Mouse (Mus musculus) hindbrain, embryonic 14.5 days (tissue): ENCODE results near the gene Laptm5. TPM values are rescaled to one million over a fixed set of nuclear protein-coding genes. Genes with fewer than 3 reads are reported as not detected.

ENCODE experiments used
- ATAC-seq: fragments of 200-750 bp; cut with Nextera tagmentation; 2 replicates; pipeline ENCODE4 v1.8.0; 2017; ENCODE audit warnings: moderate number of reproducible peaks, mild to moderate bottlenecking, moderate TSS enrichment, moderate library complexity; ENCODE audit not compliant: low FRiP score
- DNase-seq: peaks from one replicate; pipeline ENCODE4 v3.0.0-alpha.2; 2015; ENCODE audit warnings: low spot score
- H3K27ac ChIP-seq: fragments of 300-500 bp; sonication (generic); 2 replicates; pipeline ENCODE4 v1.5.1; 2014; ENCODE audit warnings: mild to moderate bottlenecking, moderate library complexity
- H3K27me3 ChIP-seq: fragments of 300-500 bp; sonication (generic); 2 replicates; pipeline ENCODE4 v1.6.1; 2014; ENCODE audit warnings: mild to moderate bottlenecking, low read length, mixed read lengths; ENCODE audit not compliant: control insufficient read depth, insufficient read depth
- H3K36me3 ChIP-seq: fragments of 300-500 bp; sonication (generic); replicated peaks from 2 replicates; pipeline ENCODE4 v1.6.1; 2014; ENCODE audit not compliant: control insufficient read depth, insufficient read depth
- H3K4me1 ChIP-seq: fragments of 300-500 bp; sonication (generic); replicated peaks from 2 replicates; pipeline ENCODE4 v1.6.1; 2014; ENCODE audit warnings: antibody characterized with exemption, low read length, mixed read lengths; ENCODE audit not compliant: control insufficient read depth, insufficient read depth
- H3K4me2 ChIP-seq: fragments of 300-500 bp; sonication (generic); replicated peaks from 2 replicates; pipeline ENCODE4 v1.6.1; 2014; ENCODE audit warnings: mild to moderate bottlenecking, moderate library complexity
- H3K4me3 ChIP-seq: fragments of 300-500 bp; sonication (generic); replicated peaks from 2 replicates; pipeline ENCODE4 v1.5.1; 2014; ENCODE audit warnings: mild to moderate bottlenecking, low read length
- H3K9ac ChIP-seq: fragments of 300-500 bp; sonication (generic); 2 replicates; pipeline ENCODE4 v1.6.1; 2014
- H3K9me3 ChIP-seq: fragments of 300-500 bp; sonication (generic); 2 replicates; pipeline ENCODE4 v1.6.1; 2016; ENCODE audit warnings: low read length; ENCODE audit not compliant: control insufficient read depth
- WGBS: fragments of 180-500 bp; shearing (Covaris S2); extraction: QIAGEN DNeasy Blood & Tissue Kit; methylation state at CpG from one replicate; pipeline ENCODE4 v1.1.7; 2014; 5-methylcytosine and 5-hydroxymethylcytosine counted together
- polyA plus RNA-seq: library from polyadenylated mRNA; unstranded; fragments of >200 nt; fragmentation: Nextera tagmentation; extraction: Ambion mirVana; gene quantifications from 2 replicates; pipeline ENCODE4 v1.2.1, GENCODE M21; 2014

Laptm5 gene
- polyA plus RNA-seq, 1 experiment from 2014 or later: 37.4 TPM

GRCm38 (mm10) chr4:130959678-130960077 lies 46.8 kb downstream of the Laptm5 start:
- no peak overlapping the region for H3K27ac ChIP-seq
- no peak overlapping the region for H3K4me2 ChIP-seq
- WGBS: 46% methylated on average over 6 of the region's 6 CpGs
- H3K4me3 ChIP-seq: no peak overlapping the region
- no peak overlapping the region for H3K9ac ChIP-seq
- H3K36me3 ChIP-seq: no peaks in the 10 kb centered on the region
- ATAC-seq: no peak; the same call in 1 of the 2 replicates
- H3K4me1 ChIP-seq: no peaks in the 10 kb centered on the region
- H3K9me3 ChIP-seq: no peaks in the 10 kb centered on the region
- no peak for DNase-seq
- no peaks in the 10 kb centered on the region for H3K27me3 ChIP-seq

- no peak overlapping the region for H3K4me2 ChIP-seq
- 33% methylated on average over 9 of the region's 9 CpGs for WGBS
- no peaks in the 10 kb centered on the region for H3K36me3 ChIP-seq
- no peaks in the 10 kb centered on the region for H3K27me3 ChIP-seq
- H3K4me3 ChIP-seq: no peak overlapping the region
- no peak overlapping the region for H3K9ac ChIP-seq
- H3K4me1 ChIP-seq: no peaks in the 10 kb centered on the region
- ATAC-seq (peak; percentile 77; the same call in 1 of the 2 replicates), DNase-seq (peak; percentile 95)
- no peak overlapping the region for H3K27ac ChIP-seq
- no peaks in the 10 kb centered on the region for H3K9me3 ChIP-seq
Observed at GRCm38 (mm10) chr4:130960118-130960734, 47.3 kb downstream of the Laptm5 start.

- Histone ChIP-seq H3K4me3 (no peak overlapping the region), H3K36me3 (no peaks in the 10 kb centered on the region), H3K9me3 (no peaks in the 10 kb centered on the region), H3K4me2 (no peak overlapping the region), H3K9ac (no peak overlapping the region), H3K4me1 (peaks cover 3% of the 10 kb centered on the region; the same call in 1 of the 2 replicates), H3K27me3 (no peaks in the 10 kb centered on the region), H3K27ac (no peak overlapping the region)
- 97% methylated on average over 1 of the region's 1 CpGs for WGBS
- no peak for ATAC-seq
- no peak for DNase-seq
Observed at GRCm38 (mm10) chr4:130971278-130971677, 58.4 kb downstream of the Laptm5 start.

- 49% methylated on average over 5 of the region's 5 CpGs for WGBS
- Histone ChIP-seq H3K27me3 (no peaks in the 10 kb centered on the region), H3K9me3 (no peaks in the 10 kb centered on the region), H3K4me2 (no peak overlapping the region), H3K36me3 (no peaks in the 10 kb centered on the region), H3K27ac (peak overlapping the region; percentile 65; the same call in 1 of the 2 replicates), H3K4me3 (no peak overlapping the region), H3K4me1 (peaks cover 3% of the 10 kb centered on the region; the same call in 1 of the 2 replicates), H3K9ac (no peak overlapping the region)
- DNase-seq (no peak), ATAC-seq (peak; percentile 55; the same call in 1 of the 2 replicates)
Observed at GRCm38 (mm10) chr4:130972421-130972829, 59.5 kb downstream of the Laptm5 start.

GRCm38 (mm10) chr4:130973332-130974263 lies 60.7 kb downstream of the Laptm5 start:
- 45% methylated on average over 19 of the region's 19 CpGs for WGBS
- Histone ChIP-seq H3K9me3 (no peaks in the 10 kb centered on the region), H3K4me1 (peaks cover 3% of the 10 kb centered on the region; the same call in 1 of the 2 replicates), H3K27me3 (no peaks in the 10 kb centered on the region), H3K9ac (no peak overlapping the region), H3K4me3 (no peak overlapping the region), H3K4me2 (no peak overlapping the region), H3K27ac (peak overlapping the region; percentile 65), H3K36me3 (no peaks in the 10 kb centered on the region)
- peak; percentile 52; the same call in 1 of the 2 replicates for ATAC-seq
- DNase-seq: peak; percentile 64

- DNase-seq (no peak), ATAC-seq (no peak)
- Histone ChIP-seq H3K9me3 (no peaks in the 10 kb centered on the region), H3K27ac (no peak overlapping the region), H3K4me3 (no peak overlapping the region), H3K27me3 (no peaks in the 10 kb centered on the region), H3K36me3 (no peaks in the 10 kb centered on the region), H3K9ac (no peak overlapping the region), H3K4me2 (no peak overlapping the region), H3K4me1 (0 out of 2 replicates have a peak, but pooled peaks cover 3% of the 10 kb centered on the region)
- WGBS: 81% methylated on average over 3 of the region's 3 CpGs
Observed at GRCm38 (mm10) chr4:130978981-130979380, 66.1 kb downstream of the Laptm5 start.

- no peak for DNase-seq
- Histone ChIP-seq H3K4me2 (no peak overlapping the region), H3K27me3 (no peaks in the 10 kb centered on the region)
Observed at GRCm38 (mm10) chr4:130984416-130985182, 71.7 kb downstream of the Laptm5 start.

More at GRCm38 (mm10) chr4:130984416-130985182, 71.7 kb downstream of the Laptm5 start:
- no peak overlapping the region for H3K27ac ChIP-seq
- H3K4me3 ChIP-seq: no peak overlapping the region
- no peak for ATAC-seq
- 68% methylated on average over 17 of the region's 17 CpGs for WGBS
- H3K4me1 ChIP-seq: peaks cover 8% of the 10 kb centered on the region; the same call in 1 of the 2 replicates
- no peaks in the 10 kb centered on the region for H3K36me3 ChIP-seq
- no peak overlapping the region for H3K9ac ChIP-seq
- no peaks in the 10 kb centered on the region for H3K9me3 ChIP-seq
